Mouse (Mus musculus) stomach, postnatal 0 days (tissue): ENCODE data around the gene Aicda.
"Not testable (repeated sequence)": the region's sequence is repeated elsewhere in the genome, so short reads cannot be mapped to it uniquely, and the experiment has no call there.

Source experiments
- CTCF ChIP-seq: IDR thresholded peaks from 2 replicates; pipeline ENCODE4 v1.5.1; 2016; ENCODE audit warnings: antibody characterized with exemption, low read depth, mild to moderate bottlenecking, moderate library complexity
- EP300 ChIP-seq: optimal IDR thresholded peaks from 2 replicates; pipeline ENCODE3; 2016; ENCODE audit warnings: antibody characterized with exemption

DNA sequence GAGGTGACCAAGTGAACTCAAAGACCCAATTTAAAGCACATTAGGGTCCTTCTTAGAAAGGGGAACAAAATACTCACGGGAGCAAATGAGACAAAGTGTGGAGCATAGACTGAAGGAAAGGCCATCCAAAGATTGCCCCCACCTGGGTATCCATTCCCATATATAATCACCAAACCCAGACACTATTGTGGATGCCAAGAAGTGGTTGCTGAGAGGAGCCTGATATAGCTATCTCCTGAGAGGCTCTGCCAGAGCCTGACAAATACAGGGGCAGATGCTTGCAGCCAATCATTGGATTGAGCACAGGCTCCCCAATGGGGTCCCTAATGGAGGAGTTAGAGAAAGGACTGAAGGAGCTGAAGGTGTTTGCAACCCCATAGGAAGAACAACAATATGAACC lies 21.4 kb downstream of the Aicda start:
- TF ChIP-seq CTCF, EP300: not testable (repeated sequence)
